Mouse (Mus musculus) liver, embryonic 12.5 days (tissue): Measurements from ENCODE around the gene Smim1. TPM values are rescaled to one million over a fixed set of nuclear protein-coding genes. Genes with fewer than 3 reads are reported as not detected.

Source experiments
- ATAC-seq: fragments of 200-750 bp; cut with Nextera tagmentation; 2 replicates; pipeline ENCODE4 v1.8.0; 2017; ENCODE audit warnings: moderate number of reproducible peaks, mild to moderate bottlenecking, moderate library complexity
- H3K27ac ChIP-seq: fragments of 300-500 bp; sonication (generic); 2 replicates; pipeline ENCODE4 v1.5.1; 2016; ENCODE audit warnings: mild to moderate bottlenecking
- H3K27me3 ChIP-seq: fragments of 300-500 bp; sonication (generic); replicated peaks from 2 replicates; pipeline ENCODE4 v1.6.1; 2016; ENCODE audit warnings: mild to moderate bottlenecking, moderate library complexity
- H3K36me3 ChIP-seq: fragments of 300-500 bp; sonication (generic); 2 replicates; pipeline ENCODE4 v1.6.1; 2016; ENCODE audit warnings: mild to moderate bottlenecking, moderate library complexity
- H3K4me1 ChIP-seq: fragments of 300-500 bp; sonication (generic); 2 replicates; pipeline ENCODE4 v1.6.1; 2016
- H3K4me2 ChIP-seq: fragments of 300-500 bp; sonication (generic); 2 replicates; pipeline ENCODE4 v1.6.1; 2016; ENCODE audit warnings: mild to moderate bottlenecking, moderate library complexity
- H3K4me3 ChIP-seq: fragments of 300-500 bp; sonication (generic); 2 replicates; pipeline ENCODE4 v1.5.1; 2016; ENCODE audit warnings: mild to moderate bottlenecking, moderate library complexity
- H3K9ac ChIP-seq: fragments of 300-500 bp; sonication (generic); 2 replicates; pipeline ENCODE4 v1.6.1; 2016; ENCODE audit warnings: mild to moderate bottlenecking, moderate library complexity
- H3K9me3 ChIP-seq: fragments of 300-500 bp; sonication (generic); replicated peaks from 2 replicates; pipeline ENCODE4 v1.6.1; 2016; ENCODE audit warnings: mild to moderate bottlenecking, moderate library complexity
- WGBS: fragments of 180-500 bp; shearing (Covaris S2); methylation state at CpG from one replicate; pipeline ENCODE4 v1.1.7; 2016; ENCODE audit not compliant: insufficient replicate concordance; 5-methylcytosine and 5-hydroxymethylcytosine counted together
- polyA plus RNA-seq: library from polyadenylated mRNA; unstranded; fragments of >200 nt; fragmentation: Nextera tagmentation; extraction: Ambion mirVana; gene quantifications from 2 replicates; pipeline ENCODE4 v1.2.1, GENCODE M21; 2016

The Smim1 gene
- polyA plus RNA-seq, 1 experiment from 2014 or later = 457 TPM

- no peak within 1 kb of the TSS for H3K9ac ChIP-seq
- H3K27me3 ChIP-seq = peaks cover 14% of the 10 kb centered on the region; the same call in 1 of the 2 replicates
- H3K4me2 ChIP-seq = no peak within 1 kb of the TSS
- ATAC-seq = no peak
- H3K27ac ChIP-seq = no peak within 1 kb of the TSS
- WGBS = 73% methylated on average over 9 of the region's 9 CpGs
- H3K4me1 ChIP-seq = no peaks in the 10 kb centered on the region
- no peak within 1 kb of the TSS for H3K4me3 ChIP-seq
- no peaks in the 10 kb centered on the region for H3K36me3 ChIP-seq
- H3K9me3 ChIP-seq = no peaks in the 10 kb centered on the region
Observed at GRCm38 (mm10) chr4:154042577-154042976, 16.5 kb upstream of the Smim1 start, which contains the start of gene Ccdc27. TSS of gene Ccdc27 (minus strand) at chr4:154042677.

GRCm38 (mm10) chr4:154037123-154037522, 11.1 kb upstream of the Smim1 start:
- Histone ChIP-seq H3K4me3 (no peak overlapping the region), H3K9me3 (no peaks in the 10 kb centered on the region), H3K4me2 (no peak overlapping the region), H3K36me3 (no peaks in the 10 kb centered on the region), H3K4me1 (peaks cover 20% of the 10 kb centered on the region), H3K27me3 (peaks cover 15% of the 10 kb centered on the region; the same call in 1 of the 2 replicates), H3K9ac (no peak overlapping the region), H3K27ac (no peak overlapping the region)
- WGBS = 32% methylated on average over 3 of the region's 3 CpGs
- no peak for ATAC-seq

GRCm38 (mm10) chr4:154028646-154029045, 2.6 kb upstream of the Smim1 start:
- H3K4me1 ChIP-seq = peaks cover 64% of the 10 kb centered on the region
- no peaks in the 10 kb centered on the region for H3K9me3 ChIP-seq
- H3K4me3 ChIP-seq = no peak overlapping the region
- H3K27ac ChIP-seq = no peak overlapping the region
- no peak overlapping the region for H3K9ac ChIP-seq
- H3K4me2 ChIP-seq = no peak overlapping the region
- H3K27me3 ChIP-seq = no peaks in the 10 kb centered on the region
- no peak for ATAC-seq
- peaks cover 31% of the 10 kb centered on the region for H3K36me3 ChIP-seq

- peak overlapping the region; percentile 86; the same call in 1 of the 2 replicates for H3K4me3 ChIP-seq
- no peaks in the 10 kb centered on the region for H3K27me3 ChIP-seq
- H3K4me1 ChIP-seq = peaks cover 64% of the 10 kb centered on the region
- peak overlapping the region; percentile 93; the same call in 1 of the 2 replicates for H3K9ac ChIP-seq
- peaks cover 36% of the 10 kb centered on the region for H3K36me3 ChIP-seq
- H3K9me3 ChIP-seq = no peaks in the 10 kb centered on the region
- no peak overlapping the region for H3K27ac ChIP-seq
- 81% methylated on average over 7 of the region's 7 CpGs for WGBS
- peak overlapping the region; percentile 91 for H3K4me2 ChIP-seq
- no peak for ATAC-seq
Observed at GRCm38 (mm10) chr4:154028066-154028465, 2.0 kb upstream of the Smim1 start.

- H3K9ac ChIP-seq = peak overlapping the region; percentile 93
- H3K27ac ChIP-seq = peak overlapping the region; percentile 98
- H3K27me3 ChIP-seq = no peaks in the 10 kb centered on the region
- H3K4me3 ChIP-seq = peak overlapping the region; percentile 86
- H3K9me3 ChIP-seq = no peaks in the 10 kb centered on the region
- peak overlapping the region; percentile 91 for H3K4me2 ChIP-seq
- H3K4me1 ChIP-seq = peaks cover 69% of the 10 kb centered on the region
- no peak for ATAC-seq
- WGBS = 14% methylated on average over 2 of the region's 2 CpGs
- peaks cover 46% of the 10 kb centered on the region for H3K36me3 ChIP-seq
Observed at GRCm38 (mm10) chr4:154026441-154026761, 371 bp upstream of the Smim1 start.

GRCm38 (mm10) chr4:154024729-154025521, 1.1 kb downstream of the Smim1 start:
- WGBS = 4% methylated on average over 17 of the region's 17 CpGs
- H3K9me3 ChIP-seq = no peaks in the 10 kb centered on the region
- peak overlapping the region; percentile 93 for H3K9ac ChIP-seq
- H3K27ac ChIP-seq = peak overlapping the region; percentile 98
- ATAC-seq = no peak
- peaks cover 47% of the 10 kb centered on the region for H3K36me3 ChIP-seq
- peak overlapping the region; percentile 91 for H3K4me2 ChIP-seq
- peaks cover 74% of the 10 kb centered on the region for H3K4me1 ChIP-seq
- H3K27me3 ChIP-seq = no peaks in the 10 kb centered on the region
- peak overlapping the region; percentile 86 for H3K4me3 ChIP-seq

- H3K27ac ChIP-seq = peak overlapping the region; percentile 98
- peak overlapping the region; percentile 86 for H3K4me3 ChIP-seq
- H3K9me3 ChIP-seq = no peaks in the 10 kb centered on the region
- H3K36me3 ChIP-seq = peaks cover 57% of the 10 kb centered on the region
- peak overlapping the region; percentile 93 for H3K9ac ChIP-seq
- WGBS = 5% methylated on average over 8 of the region's 8 CpGs
- H3K27me3 ChIP-seq = no peaks in the 10 kb centered on the region
- peak overlapping the region; percentile 91 for H3K4me2 ChIP-seq
- peaks cover 77% of the 10 kb centered on the region for H3K4me1 ChIP-seq
- ATAC-seq = peak; percentile 88
Observed at GRCm38 (mm10) chr4:154023754-154024601, 2.1 kb downstream of the Smim1 start.

GRCm38 (mm10) chr4:154022844-154023243, 3.2 kb downstream of the Smim1 start:
- Histone ChIP-seq H3K4me2 (peak overlapping the region; percentile 91), H3K4me3 (peak overlapping the region; percentile 86), H3K27ac (peak overlapping the region; percentile 98), H3K27me3 (no peaks in the 10 kb centered on the region), H3K9me3 (no peaks in the 10 kb centered on the region), H3K4me1 (peaks cover 71% of the 10 kb centered on the region), H3K9ac (peak overlapping the region; percentile 93), H3K36me3 (peaks cover 63% of the 10 kb centered on the region)
- 49% methylated on average over 4 of the region's 4 CpGs for WGBS
- ATAC-seq = no peak

- H3K4me3 ChIP-seq = peak overlapping the region; percentile 86
- peaks cover 67% of the 10 kb centered on the region for H3K4me1 ChIP-seq
- 76% methylated on average over 4 of the region's 4 CpGs for WGBS
- H3K4me2 ChIP-seq = peak overlapping the region; percentile 91
- H3K27me3 ChIP-seq = no peaks in the 10 kb centered on the region
- no peak for ATAC-seq
- peaks cover 66% of the 10 kb centered on the region for H3K36me3 ChIP-seq
- peak overlapping the region; percentile 98 for H3K27ac ChIP-seq
- peak overlapping the region; percentile 93 for H3K9ac ChIP-seq
- no peaks in the 10 kb centered on the region for H3K9me3 ChIP-seq
Observed at GRCm38 (mm10) chr4:154022407-154022806, 3.6 kb downstream of the Smim1 start.

- H3K36me3 ChIP-seq = peaks cover 76% of the 10 kb centered on the region
- H3K27ac ChIP-seq = peak overlapping the region; percentile 98
- no peak overlapping the region for H3K4me3 ChIP-seq
- peak overlapping the region; percentile 93; the same call in 1 of the 2 replicates for H3K9ac ChIP-seq
- ATAC-seq = no peak
- no peaks in the 10 kb centered on the region for H3K9me3 ChIP-seq
- peak overlapping the region; percentile 91 for H3K4me2 ChIP-seq
- H3K27me3 ChIP-seq = no peaks in the 10 kb centered on the region
- peaks cover 57% of the 10 kb centered on the region for H3K4me1 ChIP-seq
- WGBS = 70% methylated on average over 9 of the region's 9 CpGs
Observed at GRCm38 (mm10) chr4:154021432-154021831, 4.6 kb downstream of the Smim1 start.

- peaks cover 93% of the 10 kb centered on the region for H3K36me3 ChIP-seq
- no peak overlapping the region for H3K4me3 ChIP-seq
- WGBS = 66% methylated on average over 7 of the region's 7 CpGs
- no peak for ATAC-seq
- no peaks in the 10 kb centered on the region for H3K9me3 ChIP-seq
- H3K27me3 ChIP-seq = no peaks in the 10 kb centered on the region
- no peak overlapping the region for H3K9ac ChIP-seq
- H3K27ac ChIP-seq = peak overlapping the region; percentile 98
- peaks cover 47% of the 10 kb centered on the region for H3K4me1 ChIP-seq
- no peak overlapping the region for H3K4me2 ChIP-seq
Observed at GRCm38 (mm10) chr4:154019571-154019970, 6.5 kb downstream of the Smim1 start.

GRCm38 (mm10) chr4:154015476-154015875, 10.6 kb downstream of the Smim1 start:
- Histone ChIP-seq H3K9me3 (no peaks in the 10 kb centered on the region), H3K4me3 (no peak overlapping the region), H3K36me3 (peaks cover 74% of the 10 kb centered on the region), H3K9ac (no peak overlapping the region), H3K27me3 (no peaks in the 10 kb centered on the region), H3K4me2 (no peak overlapping the region), H3K27ac (no peak overlapping the region), H3K4me1 (peaks cover 48% of the 10 kb centered on the region)
- ATAC-seq = no peak
- WGBS = 91% methylated on average over 11 of the region's 11 CpGs
